Mouse (Mus musculus): Measurements from ENCODE around the gene Asl. TPM values are rescaled to one million over a fixed set of nuclear protein-coding genes. Genes with fewer than 3 reads are reported as not detected.

Gene Asl
- polyA plus RNA-seq, 1 experiment, result 37.1 TPM

DNA sequence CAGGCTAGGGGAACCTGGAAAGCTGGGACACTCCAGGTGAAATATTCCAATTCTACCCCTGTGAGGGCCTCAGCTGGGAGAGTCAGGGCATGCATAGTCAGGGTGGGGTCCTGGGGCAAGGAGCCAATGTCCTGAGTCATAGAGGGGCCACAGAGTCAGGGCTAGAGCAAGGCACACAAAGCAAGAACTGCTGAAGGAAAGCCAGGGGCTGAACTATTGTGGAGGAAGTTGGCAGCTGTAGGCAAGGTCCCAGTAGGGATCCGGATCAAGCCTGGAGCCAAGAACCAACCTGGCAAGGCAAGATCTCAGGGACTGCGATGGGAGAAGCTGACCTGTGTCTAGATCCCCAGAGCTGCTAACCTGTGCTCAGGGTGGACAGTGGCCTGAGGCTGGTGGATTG is 34.7 kb upstream of the Asl start:
- 79% methylated on average over 2 of the region's 2 CpGs for WGBS
- no peak overlapping the region for H3K4me3 ChIP-seq (replicated peaks; ENCODE audit: control insufficient read depth, low read depth, low read length)
- H3K27ac ChIP-seq (ENCODE audit: control insufficient read depth, insufficient read depth, low read depth, low read length, poor library complexity), result no peak overlapping the region
- peaks cover 3% of the 10 kb centered on the region for H3K4me1 ChIP-seq (ENCODE audit: control insufficient read depth, insufficient read depth, low read length)
- TF ChIP-seq POLR2A (IDR thresholded peaks at IDR 0.05; ENCODE audit: borderline replicate concordance, control insufficient read depth, low read depth, low read length), result no peak
- no peak for TF ChIP-seq CTCF (IDR thresholded peaks at IDR 0.05; ENCODE audit: control insufficient read depth, insufficient read depth, low read length)

- Histone ChIP-seq H3K27ac (ENCODE audit: control insufficient read depth, insufficient read depth, low read depth, low read length, poor library complexity) (no peak overlapping the region), H3K4me1 (ENCODE audit: control insufficient read depth, insufficient read depth, low read length) (peaks cover 2% of the 10 kb centered on the region; the same call in 1 of the 2 replicates), H3K4me3 (replicated peaks; ENCODE audit: control insufficient read depth, low read depth, low read length) (no peak overlapping the region)
- 30% methylated on average over 2 of the region's 2 CpGs for WGBS
- TF ChIP-seq CTCF (IDR thresholded peaks at IDR 0.05; ENCODE audit: control insufficient read depth, insufficient read depth, low read length) (no peak), POLR2A (IDR thresholded peaks at IDR 0.05; ENCODE audit: borderline replicate concordance, control insufficient read depth, low read depth, low read length) (no peak)
Observed at GRCm38 (mm10) chr5:130062096-130062495, 33.0 kb upstream of the Asl start.

- no peak for TF ChIP-seq POLR2A (IDR thresholded peaks at IDR 0.05; ENCODE audit: borderline replicate concordance, control insufficient read depth, low read depth, low read length)
- TF ChIP-seq CTCF (IDR thresholded peaks at IDR 0.05; ENCODE audit: control insufficient read depth, insufficient read depth, low read length), result no peak
- no peak overlapping the region for H3K4me3 ChIP-seq (replicated peaks; ENCODE audit: control insufficient read depth, low read depth, low read length)
- WGBS, result 85% methylated on average over 4 of the region's 4 CpGs
- no peak overlapping the region for H3K27ac ChIP-seq (ENCODE audit: control insufficient read depth, insufficient read depth, low read depth, low read length, poor library complexity)
- H3K4me1 ChIP-seq (ENCODE audit: control insufficient read depth, insufficient read depth, low read length), result peaks cover 2% of the 10 kb centered on the region; the same call in 1 of the 2 replicates
Observed at GRCm38 (mm10) chr5:130060329-130060665, 31.2 kb upstream of the Asl start.

GRCm38 (mm10) chr5:130059413-130060328 is 30.6 kb upstream of the Asl start:
- TF ChIP-seq CTCF (IDR thresholded peaks at IDR 0.05; ENCODE audit: control insufficient read depth, insufficient read depth, low read length) (no peak), POLR2A (IDR thresholded peaks at IDR 0.05; ENCODE audit: borderline replicate concordance, control insufficient read depth, low read depth, low read length) (no peak)
- no peak overlapping the region for H3K27ac ChIP-seq (ENCODE audit: control insufficient read depth, insufficient read depth, low read depth, low read length, poor library complexity)
- peaks cover 2% of the 10 kb centered on the region; the same call in 1 of the 2 replicates for H3K4me1 ChIP-seq (ENCODE audit: control insufficient read depth, insufficient read depth, low read length)
- H3K4me3 ChIP-seq (replicated peaks; ENCODE audit: control insufficient read depth, low read depth, low read length), result no peak overlapping the region
- WGBS, result 85% methylated on average over 12 of the region's 12 CpGs

DNA sequence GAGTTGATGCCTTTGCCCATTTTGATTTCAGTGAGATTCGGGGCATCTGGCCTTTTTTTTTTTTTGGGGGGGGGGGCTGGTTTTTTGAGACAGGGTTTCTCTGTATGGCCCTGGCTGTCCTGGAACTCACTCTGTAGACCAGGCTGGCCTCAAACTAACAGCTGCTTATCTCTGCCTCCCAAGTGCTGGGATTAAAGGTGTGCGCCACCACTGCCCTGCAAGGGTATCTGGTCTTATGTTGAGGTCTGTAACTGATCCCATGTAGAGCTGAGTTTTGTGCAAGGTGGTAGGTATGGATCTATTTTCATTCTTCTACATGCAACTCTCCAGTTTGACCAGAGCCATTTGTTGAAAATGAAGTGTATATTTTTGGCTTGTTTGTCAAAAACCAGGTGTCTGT is 27.3 kb upstream of the Asl start:
- 79% methylated on average over 2 of the region's 2 CpGs for WGBS
- no peak overlapping the region for H3K4me3 ChIP-seq (replicated peaks; ENCODE audit: control insufficient read depth, low read depth, low read length)
- no peak for TF ChIP-seq CTCF (IDR thresholded peaks at IDR 0.05; ENCODE audit: control insufficient read depth, insufficient read depth, low read length)
- no peak for TF ChIP-seq POLR2A (IDR thresholded peaks at IDR 0.05; ENCODE audit: borderline replicate concordance, control insufficient read depth, low read depth, low read length)
- H3K27ac ChIP-seq (ENCODE audit: control insufficient read depth, insufficient read depth, low read depth, low read length, poor library complexity), result no peak overlapping the region
- H3K4me1 ChIP-seq (ENCODE audit: control insufficient read depth, insufficient read depth, low read length), result no peaks in the 10 kb centered on the region; the same call in 1 of the 2 replicates

DNA sequence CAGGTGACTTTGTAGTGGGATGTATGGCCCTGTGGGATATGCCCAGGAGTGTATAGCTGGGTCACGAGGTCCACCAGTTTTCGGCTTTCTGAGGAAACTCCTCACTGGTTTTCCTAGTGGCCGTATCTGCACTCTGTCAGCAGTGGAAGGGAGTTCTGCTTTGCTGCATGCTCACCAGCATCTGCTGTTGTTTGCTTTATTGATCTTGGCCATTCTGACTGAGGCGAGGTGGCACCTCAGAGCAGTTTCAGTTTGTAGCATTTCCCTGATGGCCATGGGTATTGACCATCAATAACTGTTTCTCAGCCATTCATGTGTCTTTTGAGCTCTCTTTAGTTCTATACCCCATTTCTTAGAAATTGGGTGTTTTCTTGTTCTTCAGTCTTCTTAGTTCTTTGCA is 26.6 kb upstream of the Asl start:
- Histone ChIP-seq H3K27ac (ENCODE audit: control insufficient read depth, insufficient read depth, low read depth, low read length, poor library complexity) (no peak overlapping the region), H3K4me3 (replicated peaks; ENCODE audit: control insufficient read depth, low read depth, low read length) (no peak overlapping the region), H3K4me1 (ENCODE audit: control insufficient read depth, insufficient read depth, low read length) (no peaks in the 10 kb centered on the region; the same call in 1 of the 2 replicates)
- WGBS, result 90% methylated on average over 4 of the region's 4 CpGs
- TF ChIP-seq CTCF (IDR thresholded peaks at IDR 0.05; ENCODE audit: control insufficient read depth, insufficient read depth, low read length) (no peak), POLR2A (IDR thresholded peaks at IDR 0.05; ENCODE audit: borderline replicate concordance, control insufficient read depth, low read depth, low read length) (no peak)

GRCm38 (mm10) chr5:130052955-130053354 is 23.9 kb upstream of the Asl start:
- Histone ChIP-seq H3K4me1 (ENCODE audit: control insufficient read depth, insufficient read depth, low read length) (no peaks in the 10 kb centered on the region; the same call in 1 of the 2 replicates), H3K4me3 (replicated peaks; ENCODE audit: control insufficient read depth, low read depth, low read length) (no peak overlapping the region), H3K27ac (ENCODE audit: control insufficient read depth, insufficient read depth, low read depth, low read length, poor library complexity) (no peak overlapping the region)
- 78% methylated on average over 6 of the region's 6 CpGs for WGBS
- TF ChIP-seq POLR2A (IDR thresholded peaks at IDR 0.05; ENCODE audit: borderline replicate concordance, control insufficient read depth, low read depth, low read length) (no peak), CTCF (IDR thresholded peaks at IDR 0.05; ENCODE audit: control insufficient read depth, insufficient read depth, low read length) (no peak)

GRCm38 (mm10) chr5:130052510-130052909 is 23.5 kb upstream of the Asl start:
- H3K4me3 ChIP-seq (replicated peaks; ENCODE audit: control insufficient read depth, low read depth, low read length), result no peak overlapping the region
- H3K27ac ChIP-seq (ENCODE audit: control insufficient read depth, insufficient read depth, low read depth, low read length, poor library complexity), result no peak overlapping the region
- TF ChIP-seq POLR2A (IDR thresholded peaks at IDR 0.05; ENCODE audit: borderline replicate concordance, control insufficient read depth, low read depth, low read length) (no peak), CTCF (IDR thresholded peaks at IDR 0.05; ENCODE audit: control insufficient read depth, insufficient read depth, low read length) (no peak)
- no peaks in the 10 kb centered on the region; the same call in 1 of the 2 replicates for H3K4me1 ChIP-seq (ENCODE audit: control insufficient read depth, insufficient read depth, low read length)
- WGBS, result 91% methylated on average over 5 of the region's 5 CpGs
